Mouse (Mus musculus): ENCODE measurements around the gene Gmppb. TPM values are rescaled to one million over a fixed set of nuclear protein-coding genes. Genes with fewer than 3 reads are reported as not detected.

Gmppb gene
- polyA plus RNA-seq, 1 experiment from 2014 or later, result 21.9 TPM

DNA sequence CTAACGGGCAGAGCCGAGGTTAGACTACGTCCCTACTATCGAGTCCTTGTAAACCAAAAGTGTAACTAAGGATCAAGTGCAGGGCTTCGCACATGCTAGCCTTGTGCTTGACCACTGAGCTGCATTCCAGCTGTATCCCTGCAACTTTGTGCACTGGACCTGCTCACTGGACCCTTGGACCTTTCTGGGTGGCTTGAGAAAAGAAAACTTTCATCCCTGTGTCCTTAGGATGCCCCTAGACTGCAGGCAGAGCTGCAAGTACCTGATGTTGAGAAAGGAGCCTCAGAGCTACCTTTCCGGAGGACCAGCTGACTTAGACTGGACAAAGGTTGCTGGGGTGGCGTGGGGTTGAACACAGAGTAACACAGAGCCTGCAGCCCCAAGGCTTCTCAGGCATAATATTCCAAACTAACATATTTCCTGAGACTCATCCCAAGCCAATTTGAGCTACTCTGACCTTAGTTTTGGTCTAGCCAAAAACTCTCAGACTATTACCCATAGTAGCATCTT, 41.6 kb downstream of the Gmppb start:
- Histone ChIP-seq H3K4me2 (replicated peaks) (no peak overlapping the region), H3K36me3 (peaks cover 72% of the 10 kb centered on the region)
- no peak for ATAC-seq (ENCODE audit: low FRiP score)

DNA sequence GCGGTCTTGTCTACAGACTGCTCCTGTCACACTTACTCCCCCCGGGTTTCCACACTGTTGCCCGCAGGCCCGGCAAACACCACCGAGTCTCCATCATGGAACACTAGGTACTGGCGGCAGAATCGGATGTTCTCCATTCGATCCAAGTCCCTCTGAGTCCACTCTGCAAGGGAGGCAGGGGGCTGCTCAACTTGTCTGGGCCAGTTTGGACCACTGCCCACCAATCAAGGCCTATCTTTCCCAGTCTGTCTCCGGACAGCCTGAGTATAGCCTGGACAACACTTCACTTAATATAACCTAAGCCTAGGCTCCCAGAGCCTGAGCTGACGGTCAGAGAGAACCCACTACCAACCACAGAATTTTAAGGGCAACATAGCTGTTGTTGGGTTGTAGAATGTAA, 44.5 kb downstream of the Gmppb start:
- H3K27me3 ChIP-seq, result no peaks in the 10 kb centered on the region
- peak overlapping the region; percentile 94 for H3K4me2 ChIP-seq (replicated peaks)
- peak overlapping the region; percentile 88 for H3K4me3 ChIP-seq
- no peaks in the 10 kb centered on the region for H3K9me3 ChIP-seq (replicated peaks)
- peaks cover 50% of the 10 kb centered on the region for H3K36me3 ChIP-seq
- no peak for ATAC-seq (ENCODE audit: low FRiP score)
- H3K9ac ChIP-seq, result peak overlapping the region; percentile 87
- WGBS, result 80% methylated on average over 10 of the region's 10 CpGs
- peaks cover 18% of the 10 kb centered on the region for H3K4me1 ChIP-seq
- peak overlapping the region; percentile 76; the same call in 1 of the 2 replicates for H3K27ac ChIP-seq

More for the DNA sequence above, 41.6 kb downstream of the Gmppb start:
- H3K27ac ChIP-seq, result no peak overlapping the region
- no peaks in the 10 kb centered on the region for H3K9me3 ChIP-seq (replicated peaks)
- no peak overlapping the region for H3K4me3 ChIP-seq
- WGBS, result 94% methylated on average over 7 of the region's 7 CpGs
- H3K4me1 ChIP-seq, result peaks cover 18% of the 10 kb centered on the region
- H3K9ac ChIP-seq, result no peak overlapping the region
- no peaks in the 10 kb centered on the region for H3K27me3 ChIP-seq

DNA sequence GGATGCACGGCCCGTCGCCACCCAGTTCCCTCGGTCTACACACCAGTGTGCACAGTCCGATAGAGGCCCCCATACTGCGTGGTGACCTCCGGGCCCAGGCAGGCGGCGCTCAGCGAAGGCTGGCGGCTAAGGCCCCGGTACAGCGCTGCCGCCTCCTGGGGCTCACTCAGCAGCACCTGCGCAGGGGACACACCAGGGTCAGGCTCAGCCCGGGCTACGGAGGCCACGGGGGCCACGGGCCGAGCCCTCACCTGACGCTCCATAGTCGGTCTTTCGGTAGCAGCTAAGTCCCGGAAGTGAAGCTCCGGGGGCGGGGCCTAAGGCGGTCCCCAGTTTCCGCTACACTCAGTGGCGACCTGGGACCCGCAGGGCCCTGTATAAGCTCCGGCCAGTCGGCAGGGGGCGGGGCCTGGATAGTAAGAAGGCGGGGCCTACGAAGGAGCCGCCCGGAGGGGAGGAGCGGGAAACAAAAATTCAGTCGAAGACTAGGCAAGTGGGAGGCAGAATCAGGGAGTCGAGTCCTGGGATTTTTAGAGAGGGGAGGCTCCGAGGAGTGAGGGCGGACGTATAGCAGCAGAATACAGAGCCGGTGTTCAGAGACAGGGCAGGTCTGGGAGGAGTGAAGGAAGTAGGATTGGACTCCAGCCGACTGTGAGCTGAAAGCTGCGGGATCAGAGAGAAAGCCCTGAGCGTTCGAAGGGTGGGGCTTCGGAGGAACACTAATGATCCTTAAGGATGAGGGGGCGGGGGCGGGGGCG, 45.3 kb downstream of the Gmppb start, which contains the start of gene Apeh:
Apeh (minus strand) TSS at position 423 of the 758 bp plus-strand sequence.
- Histone ChIP-seq H3K4me2 (replicated peaks) (peak within 1 kb of the TSS; percentile 94), H3K36me3 (peaks cover 47% of the 10 kb centered on the region), H3K9ac (peak within 1 kb of the TSS; percentile 87), H3K27ac (peak within 1 kb of the TSS; percentile 76), H3K27me3 (no peaks in the 10 kb centered on the region), H3K4me3 (peak within 1 kb of the TSS; percentile 88), H3K4me1 (peaks cover 18% of the 10 kb centered on the region), H3K9me3 (replicated peaks) (no peaks in the 10 kb centered on the region)
- ATAC-seq (ENCODE audit: low FRiP score), result peak; percentile 94
- under 1% methylated on average over 52 of the region's 52 CpGs for whole genome bisulfite sequencing

- ATAC-seq (ENCODE audit: low FRiP score), result peak; percentile 57
- H3K4me3 ChIP-seq, result peak overlapping the region; percentile 88
- H3K27me3 ChIP-seq, result no peaks in the 10 kb centered on the region
- 0% methylated on average over 16 of the region's 16 CpGs for WGBS
- peaks cover 18% of the 10 kb centered on the region for H3K4me1 ChIP-seq
- H3K27ac ChIP-seq, result peak overlapping the region; percentile 76
- H3K36me3 ChIP-seq, result peaks cover 45% of the 10 kb centered on the region
- no peaks in the 10 kb centered on the region for H3K9me3 ChIP-seq (replicated peaks)
- peak overlapping the region; percentile 87 for H3K9ac ChIP-seq
- H3K4me2 ChIP-seq (replicated peaks), result peak overlapping the region; percentile 94
Measured at GRCm38 (mm10) chr9:108094998-108095411, 46.0 kb downstream of the Gmppb start.

DNA sequence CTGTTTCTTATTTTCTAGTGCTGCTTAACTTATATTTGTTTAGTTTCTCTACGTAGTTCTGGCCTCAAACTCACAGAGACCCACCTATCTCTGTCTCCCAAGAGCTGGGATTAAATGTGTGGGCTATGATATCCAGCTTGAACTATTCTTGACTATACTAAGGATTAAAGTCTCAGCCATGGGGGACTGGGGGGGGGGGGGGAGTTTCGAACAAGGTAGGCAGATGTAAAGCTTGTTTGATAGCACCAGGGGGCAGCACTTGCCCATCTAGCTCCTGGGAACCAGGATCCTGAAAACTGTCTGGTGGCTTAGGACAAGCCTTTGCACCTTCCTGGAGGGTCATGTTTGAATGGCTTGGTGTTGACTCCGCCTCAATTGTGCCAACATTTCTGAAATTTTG, 46.5 kb downstream of the Gmppb start:
- 12% methylated on average over 3 of the region's 3 CpGs for WGBS
- Histone ChIP-seq H3K4me2 (replicated peaks) (peak overlapping the region; percentile 94), H3K27me3 (no peaks in the 10 kb centered on the region), H3K9ac (no peak overlapping the region), H3K36me3 (peaks cover 40% of the 10 kb centered on the region), H3K4me1 (peaks cover 18% of the 10 kb centered on the region), H3K27ac (0 out of 2 replicates have a peak overlapping the region, but pooled peaks have one; percentile 76), H3K4me3 (peak overlapping the region; percentile 88), H3K9me3 (replicated peaks) (no peaks in the 10 kb centered on the region)
- ATAC-seq (ENCODE audit: low FRiP score), result no peak

DNA sequence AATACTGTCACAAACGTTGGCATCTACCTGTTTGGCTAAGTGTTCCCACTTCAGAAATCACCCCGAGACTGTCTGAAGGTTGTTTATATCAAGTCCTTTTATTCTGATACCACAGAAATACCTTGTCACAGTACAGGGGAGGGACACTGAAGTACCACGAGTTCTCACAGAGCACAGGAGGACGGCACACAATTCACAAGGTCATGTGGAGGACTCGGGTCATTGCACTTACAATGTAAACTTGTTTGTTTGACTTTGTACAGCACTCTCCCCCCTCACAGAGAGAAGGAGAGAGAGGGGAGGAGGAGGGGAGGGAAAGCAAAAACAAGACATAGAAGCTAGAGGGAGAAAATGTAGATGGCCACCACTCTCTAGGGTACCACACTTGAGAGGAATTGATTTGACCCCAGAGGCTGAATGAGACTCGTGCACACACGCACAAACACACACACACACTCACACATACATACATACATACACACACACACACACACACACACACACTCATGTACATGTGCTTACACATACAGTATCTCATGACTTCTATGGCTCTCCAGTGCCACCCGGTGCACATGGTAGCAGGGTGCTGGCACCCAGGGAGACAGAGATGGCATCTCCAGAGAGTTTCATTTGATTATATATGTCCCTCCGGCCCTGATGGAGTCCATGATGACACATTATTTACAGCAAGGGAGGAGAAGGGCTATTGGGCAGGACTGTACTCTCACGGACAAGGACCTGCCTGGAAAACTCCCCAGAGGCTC, 47.1 kb downstream of the Gmppb start:
- Histone ChIP-seq H3K36me3 (peaks cover 38% of the 10 kb centered on the region), H3K27me3 (no peaks in the 10 kb centered on the region), H3K9ac (no peak overlapping the region), H3K27ac (peak overlapping the region; percentile 23; the same call in 1 of the 2 replicates), H3K4me2 (replicated peaks) (no peak overlapping the region), H3K9me3 (replicated peaks) (no peaks in the 10 kb centered on the region), H3K4me3 (no peak overlapping the region), H3K4me1 (peaks cover 18% of the 10 kb centered on the region)
- no peak for ATAC-seq (ENCODE audit: low FRiP score)
- WGBS, result 62% methylated on average over 10 of the region's 10 CpGs

GRCm38 (mm10) chr9:108099619-108100018, 50.6 kb downstream of the Gmppb start:
- ATAC-seq (ENCODE audit: low FRiP score), result no peak
- Histone ChIP-seq H3K27ac (no peak overlapping the region), H3K27me3 (no peaks in the 10 kb centered on the region), H3K9ac (no peak overlapping the region), H3K4me2 (replicated peaks) (no peak overlapping the region), H3K4me3 (no peak overlapping the region), H3K9me3 (replicated peaks) (no peaks in the 10 kb centered on the region), H3K36me3 (peaks cover 43% of the 10 kb centered on the region), H3K4me1 (peaks cover 9% of the 10 kb centered on the region)
- WGBS, result 73% methylated on average over 8 of the region's 8 CpGs

Small RNA genes within 50 kb of the gene (microRNA-seq; reads per million reads assigned to microRNA genes)
- not detected for gene Mir7088

Other genes with a start within 250 kb of the Gmppb start
- 125 and 135 TPM in 2 replicates for gene Rbm6, start 176.0 kb upstream of the Gmppb start, polyA plus RNA-seq (2016; fragmentation: Nextera tagmentation; extraction: Ambion mirVana)
- 17.1 and 20.1 TPM in 2 replicates for gene Mon1a, start 161.1 kb upstream of the Gmppb start, polyA plus RNA-seq (2016; fragmentation: Nextera tagmentation; extraction: Ambion mirVana)
- gene Mst1r, start 142.4 kb upstream of the Gmppb start, polyA plus RNA-seq (2016; fragmentation: Nextera tagmentation; extraction: Ambion mirVana), result 2.0 and 2.3 TPM in 2 replicates
- not detected in 2 replicates for gene Actl11, start 120.8 kb upstream of the Gmppb start, polyA plus RNA-seq (2016; fragmentation: Nextera tagmentation; extraction: Ambion mirVana)
- gene Camkv, start 113.6 kb upstream of the Gmppb start, polyA plus RNA-seq (2016; fragmentation: Nextera tagmentation; extraction: Ambion mirVana), result 7.3 and 7.9 TPM in 2 replicates
- 15.8 and 17.4 TPM in 2 replicates for gene Traip, start 99.1 kb upstream of the Gmppb start, polyA plus RNA-seq (2016; fragmentation: Nextera tagmentation; extraction: Ambion mirVana)
- 11.5 and 12.7 TPM in 2 replicates for gene Uba7, start 73.7 kb upstream of the Gmppb start, polyA plus RNA-seq (2016; fragmentation: Nextera tagmentation; extraction: Ambion mirVana)
- 3.2 and 3.3 TPM in 2 replicates for gene Gm20661, start 66.2 kb upstream of the Gmppb start, polyA plus RNA-seq (2016; fragmentation: Nextera tagmentation; extraction: Ambion mirVana)
- gene Inka1, start 63.4 kb upstream of the Gmppb start, polyA plus RNA-seq (2016; fragmentation: Nextera tagmentation; extraction: Ambion mirVana), result 51.0 and 52.6 TPM in 2 replicates
- 5.5 and 5.7 TPM in 2 replicates for gene Cdhr4, start 56.7 kb upstream of the Gmppb start, polyA plus RNA-seq (2016; fragmentation: Nextera tagmentation; extraction: Ambion mirVana)
- 0.13 TPM in 1 of 2 replicates, not detected in the other for gene Gm20662, start 52.9 kb upstream of the Gmppb start, polyA plus RNA-seq (2016; fragmentation: Nextera tagmentation; extraction: Ambion mirVana)
- gene Ip6k1, start 46.7 kb upstream of the Gmppb start, polyA plus RNA-seq (2016; fragmentation: Nextera tagmentation; extraction: Ambion mirVana), result 100 and 102 TPM in 2 replicates
- 3.9 TPM in 2 replicates for gene Amigo3, start 3.9 kb downstream of the Gmppb start, polyA plus RNA-seq (2016; fragmentation: Nextera tagmentation; extraction: Ambion mirVana)
- 0.31 and 0.72 TPM in 2 replicates for gene Mst1, start 31.2 kb downstream of the Gmppb start, polyA plus RNA-seq (2016; fragmentation: Nextera tagmentation; extraction: Ambion mirVana)
- gene Rnf123, start 34.1 kb downstream of the Gmppb start, polyA plus RNA-seq (2016; fragmentation: Nextera tagmentation; extraction: Ambion mirVana), result 39.5 and 40.7 TPM in 2 replicates
- 54.3 and 58.6 TPM in 2 replicates for gene Apeh, start 45.4 kb downstream of the Gmppb start, polyA plus RNA-seq (2016; fragmentation: Nextera tagmentation; extraction: Ambion mirVana)
- gene Bsn, start 141.1 kb downstream of the Gmppb start, polyA plus RNA-seq (2016; fragmentation: Nextera tagmentation; extraction: Ambion mirVana), result 5.4 and 6.1 TPM in 2 replicates
- gene Dag1, start 214.7 kb downstream of the Gmppb start, polyA plus RNA-seq (2016; fragmentation: Nextera tagmentation; extraction: Ambion mirVana), result 74.7 and 80.4 TPM in 2 replicates
- 79.1 and 81.7 TPM in 2 replicates for gene Nicn1, start 241.2 kb downstream of the Gmppb start, polyA plus RNA-seq (2016; fragmentation: Nextera tagmentation; extraction: Ambion mirVana)
- 22.1 and 25.9 TPM in 2 replicates for gene Amt, start 247.6 kb downstream of the Gmppb start, polyA plus RNA-seq (2016; fragmentation: Nextera tagmentation; extraction: Ambion mirVana)

All from hindbrain, embryonic 12.5 days (tissue).